Comparison of ENCODE assay signal across 9 mouse cellular contexts in genomic region chr1:154156177-154157062, GRCm38 (mm10). TPM values are rescaled to one million over a fixed set of nuclear protein-coding genes. Genes with fewer than 3 reads are reported as not detected.
A peak's percentile ranks its signal among the peaks of the same experiment; 100 is the strongest.
DNase-seq lines count a peak whose midpoint lies in the region; ATAC-seq and TF ChIP-seq lines count a peak whose summit lies in the region.
"Had no signal": no experiment of that assay in that cellular context is flagged by ENCODE, and none has a peak within 500 bp of the region (broad histone marks: within the 10 kb centered on the region; RNA-seq: fewer than 3 reads in every experiment).

No protein-coding gene starts in this region.

- H3K9me3 ChIP-seq in forebrain, embryonic 10.5 days, result no peaks in the 10 kb centered on the region
- no peaks in the 10 kb centered on the region for H3K9me3 ChIP-seq in intestine, postnatal 0 days (ENCODE audit: control insufficient read depth)

- H3K4me2 ChIP-seq in myocyte (ENCODE audit: low read depth), result peak overlapping the region; percentile 69
- H3K4me2 ChIP-seq in intestine, postnatal 0 days (replicated peaks; ENCODE audit: low read depth), result no peak overlapping the region

- no peak for TF ChIP-seq POLR2A in myocyte (IDR thresholded peaks at IDR 0.05; ENCODE audit: insufficient read length, low read depth)

- no peak for TF ChIP-seq CTCF in intestine, postnatal 0 days (IDR thresholded peaks at IDR 0.05; ENCODE audit: low read depth)

- H3K9ac ChIP-seq in intestine, postnatal 0 days (ENCODE audit: low read depth, low read length), result no peak overlapping the region

- peak overlapping the region; percentile 81 for H3K27ac ChIP-seq in forebrain, embryonic 10.5 days
- no peak overlapping the region for H3K27ac ChIP-seq in intestine, postnatal 0 days (ENCODE audit: low read depth, low read length)

- 57% methylated on average over 14 of the region's 14 CpGs for WGBS in forebrain, embryonic 10.5 days
- 60% methylated on average over 14 of the region's 14 CpGs for WGBS in intestine, postnatal 0 days

- no peak overlapping the region for H3K4me3 ChIP-seq in forebrain, embryonic 10.5 days
- H3K4me3 ChIP-seq in myocyte, result no peak overlapping the region
- no peak overlapping the region for H3K4me3 ChIP-seq in intestine, postnatal 0 days (ENCODE audit: low read depth, low read length)

- no peaks in the 10 kb centered on the region for H3K27me3 ChIP-seq in forebrain, embryonic 10.5 days (ENCODE audit: poor library complexity, severe bottlenecking)
- H3K27me3 ChIP-seq in myocyte (ENCODE audit: control insufficient read depth, insufficient read depth, insufficient read length), result no peaks in the 10 kb centered on the region
- no peaks in the 10 kb centered on the region for H3K27me3 ChIP-seq in intestine, postnatal 0 days (replicated peaks; ENCODE audit: control insufficient read depth, insufficient read depth, low read length)
- H3K27me3 ChIP-seq: CH12.LX had no signal

- no peak for ATAC-seq in intestine, postnatal 0 days

- no peaks in the 10 kb centered on the region for H3K79me2 ChIP-seq in myocyte (ENCODE audit: control insufficient read depth, insufficient read depth)

- no peaks in the 10 kb centered on the region for H3K36me3 ChIP-seq in forebrain, embryonic 10.5 days (replicated peaks)
- H3K36me3 ChIP-seq in myocyte (ENCODE audit: control insufficient read depth, insufficient read depth), result no peaks in the 10 kb centered on the region
- no peaks in the 10 kb centered on the region for H3K36me3 ChIP-seq in intestine, postnatal 0 days (ENCODE audit: control insufficient read depth, insufficient read depth)

- DNase-seq in cerebellum, adult 9-11 months, result peak; percentile 51
- DNase-seq in cerebellum, adult 8-10 months, result no peak
- peak; percentile 76 for DNase-seq in 3T3-L1 (ENCODE audit: low read depth, low spot score)
- DNase-seq in forebrain, embryonic 10.5 days (ENCODE audit: extremely low spot score, low spot score), result peak; percentile 25
- DNase-seq in left cerebral cortex, adult 9 months (ENCODE audit: low spot score in 2 of 2), result peak; percentile 72 to 73
- DNase-seq in kidney, adult 11 months, result no peak

- H3K4me1 ChIP-seq in forebrain, embryonic 10.5 days, result peaks cover 15% of the 10 kb centered on the region
- 0 out of 2 replicates have a peak, but pooled peaks cover 3% of the 10 kb centered on the region for H3K4me1 ChIP-seq in intestine, postnatal 0 days (replicated peaks; ENCODE audit: control insufficient read depth, insufficient read depth, low read length)

- H3ac ChIP-seq in myocyte (ENCODE audit: control insufficient read depth, insufficient read length), result no peak overlapping the region

TF ChIP-seq in myocyte, 11 proteins besides CTCF, POLR2A, EP300 and RAD21:
- TF ChIP-seq MAX (IDR thresholded peaks at IDR 0.05; ENCODE audit: low read depth) (no peak), MYOD1 (IDR thresholded peaks at IDR 0.05; ENCODE audit: control insufficient read depth in 1 of 3, insufficient read length in 2 of 3, low read depth in 2 of 3) (peak; percentile 3 to 83 (median 83)), E2F4 (IDR thresholded peaks at IDR 0.05; ENCODE audit: insufficient read depth) (no peak)

RNA-seq across cellular contexts. Expression of gene Zfp648, which starts 44.6 kb away (rescaled TPM):
- 0.10 TPM in 1 of 2 replicates, not detected in the other for polyA plus RNA-seq in forebrain, embryonic 10.5 days (2016; fragmentation: Nextera tagmentation; extraction: Ambion mirVana)
- not detected for polyA plus RNA-seq in myocyte (2012; fragmentation: generic; extraction: Trizol)
- polyA plus RNA-seq in intestine, postnatal 0 days (2015; fragmentation: Nextera tagmentation; extraction: Ambion mirVana), result not detected in 2 replicates

Comparison
In these comparisons a context has a peak if more than half of its experiments do, and no peak if none do; other contexts are left out.
1. DNase-seq: peak in cerebellum, adult 9-11 months (single experiment), 3T3-L1 (single experiment), forebrain, embryonic 10.5 days (single experiment) and left cerebral cortex, adult 9 months (2 of 2); none in cerebellum, adult 8-10 months (single experiment) and kidney, adult 11 months (single experiment).